Mouse (Mus musculus): Measurements from ENCODE around the gene Hbb-bh2.

Gene Hbb-bh2

GRCm38 (mm10) chr7:103792669-103793388 is 47.5 kb downstream of the Hbb-bh2 start:
- DNase-seq (ENCODE audit: low read depth, low spot score) = peak; percentile 70
- no peaks in the 10 kb centered on the region for H3K27me3 ChIP-seq (ENCODE audit: control insufficient read depth, insufficient read depth, low read length, poor library complexity, severe bottlenecking)
- H3K36me3 ChIP-seq (ENCODE audit: control insufficient read depth, insufficient read depth, low read length, poor library complexity, severe bottlenecking) = no peaks in the 10 kb centered on the region

GRCm38 (mm10) chr7:103791721-103792120 is 48.6 kb downstream of the Hbb-bh2 start, which contains the start of gene Olfr67:
Gene Olfr67, minus strand, starts transcription at chr7:103791821.
- Histone ChIP-seq H3K27me3 (ENCODE audit: control insufficient read depth, insufficient read depth, low read length, poor library complexity, severe bottlenecking) (no peaks in the 10 kb centered on the region), H3K36me3 (ENCODE audit: control insufficient read depth, insufficient read depth, low read length, poor library complexity, severe bottlenecking) (no peaks in the 10 kb centered on the region)
- DNase-seq (ENCODE audit: low read depth, low spot score) = no peak
